Mouse (Mus musculus): ENCODE data around the gene Fam227b. TPM values are rescaled to one million over a fixed set of nuclear protein-coding genes. Genes with fewer than 3 reads are reported as not detected.

The Fam227b gene
- polyA plus RNA-seq, 1 experiment from 2014 or later: not detected

DNA sequence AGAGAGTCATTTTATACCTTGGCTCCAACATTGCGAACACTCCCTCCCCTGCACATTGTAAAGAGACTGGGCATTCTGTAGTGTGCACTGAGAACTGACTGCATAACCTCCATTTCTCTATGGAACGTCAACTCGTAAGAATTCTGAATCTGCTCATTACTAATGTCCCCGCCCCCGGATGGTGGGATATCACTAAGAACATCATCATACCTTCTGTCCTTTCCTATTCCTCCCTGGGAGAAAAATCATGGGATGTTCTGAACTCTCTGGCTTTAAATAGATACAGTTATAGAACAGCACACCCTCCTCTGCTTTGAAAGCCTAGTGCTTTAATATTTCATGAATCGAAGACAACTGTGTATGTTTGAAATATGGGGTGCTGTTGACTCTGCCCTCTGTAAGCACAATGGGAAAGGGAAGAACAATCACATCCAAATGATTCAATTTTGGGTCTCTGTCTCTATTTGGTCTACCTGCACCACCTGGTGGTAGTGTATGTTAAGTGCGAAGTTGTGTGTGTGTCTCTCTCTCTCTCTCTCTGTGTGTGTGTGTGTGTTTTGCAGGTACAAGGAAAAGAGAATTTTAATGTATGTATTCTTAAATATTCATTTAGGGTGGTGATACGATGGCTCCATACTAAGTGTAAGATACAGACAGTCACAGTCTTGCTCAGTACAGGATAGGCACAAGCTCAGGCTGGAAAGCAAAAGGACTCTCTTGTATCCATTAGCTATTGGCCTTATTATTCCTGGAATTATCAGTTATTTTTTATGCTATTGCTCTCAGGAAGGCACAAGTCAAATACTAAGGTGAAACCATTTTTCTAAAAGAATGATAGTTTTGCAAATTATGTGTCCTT lies 118.5 kb downstream of the Fam227b start:
- ATAC-seq (ENCODE audit: low FRiP score, low read depth): no peak
- no peak overlapping the region for H3K9ac ChIP-seq (replicated peaks)
- H3K4me1 ChIP-seq: 0 out of 2 replicates have a peak, but pooled peaks cover 3% of the 10 kb centered on the region
- H3K27ac ChIP-seq (replicated peaks): no peak overlapping the region
- WGBS: 80% methylated on average over 8 of the region's 8 CpGs
- no peak overlapping the region for H3K4me2 ChIP-seq (replicated peaks)
- H3K27me3 ChIP-seq: no peaks in the 10 kb centered on the region
- H3K36me3 ChIP-seq: no peaks in the 10 kb centered on the region
- H3K9me3 ChIP-seq: no peaks in the 10 kb centered on the region
- no peak overlapping the region for H3K4me3 ChIP-seq

DNA sequence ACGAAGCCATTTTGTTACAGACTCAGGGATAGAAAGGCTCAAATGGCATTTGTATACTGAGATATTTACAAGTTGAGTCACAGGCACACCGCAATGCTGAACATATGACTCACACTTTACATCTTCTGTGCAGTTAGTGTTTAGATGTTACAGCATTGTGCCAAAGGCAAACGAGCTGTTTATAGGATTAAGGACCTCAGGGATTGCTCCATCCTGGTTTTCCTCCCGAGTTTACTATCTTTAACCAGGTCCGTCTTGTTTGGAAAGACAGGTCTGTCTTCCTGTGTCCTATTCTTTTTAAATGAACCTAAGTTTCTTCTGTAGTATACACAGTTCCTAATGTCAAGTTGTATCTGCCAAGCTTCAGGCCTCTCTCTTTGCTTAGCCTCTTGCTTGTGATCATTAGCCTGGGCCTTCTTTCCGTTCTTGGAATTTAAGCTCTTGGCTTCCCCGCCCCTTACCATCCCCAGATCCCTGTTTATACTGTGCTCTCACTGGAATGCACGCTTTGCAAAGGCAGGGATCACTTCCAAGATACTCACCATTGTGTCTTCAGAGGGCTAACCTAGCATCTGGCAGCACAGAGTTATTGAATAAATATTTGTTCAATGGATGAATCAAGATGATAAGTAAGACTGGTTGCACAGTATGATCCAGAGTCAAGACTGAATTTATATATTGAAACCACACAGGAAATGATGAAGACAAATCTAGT lies 120.5 kb downstream of the Fam227b start:
- 57% methylated on average over 8 of the region's 8 CpGs for WGBS
- no peaks in the 10 kb centered on the region for H3K9me3 ChIP-seq
- ATAC-seq (ENCODE audit: low FRiP score, low read depth): no peak

GRCm38 (mm10) chr2:126015763-126016473 lies 135.9 kb downstream of the Fam227b start:
- Histone ChIP-seq H3K36me3 (no peaks in the 10 kb centered on the region), H3K4me3 (no peak overlapping the region), H3K27me3 (no peaks in the 10 kb centered on the region), H3K9me3 (no peaks in the 10 kb centered on the region), H3K9ac (replicated peaks) (no peak overlapping the region), H3K4me1 (peaks cover 22% of the 10 kb centered on the region), H3K27ac (replicated peaks) (peak overlapping the region; percentile 68; the same call in 1 of the 2 replicates), H3K4me2 (replicated peaks) (no peak overlapping the region)
- 9% methylated on average over 3 of the region's 3 CpGs for WGBS
- ATAC-seq (ENCODE audit: low FRiP score, low read depth): peak; percentile 92

More for the DNA sequence above, 120.5 kb downstream of the Fam227b start:
- Histone ChIP-seq H3K4me2 (replicated peaks) (no peak overlapping the region), H3K9ac (replicated peaks) (no peak overlapping the region), H3K4me3 (no peak overlapping the region), H3K27me3 (no peaks in the 10 kb centered on the region), H3K27ac (replicated peaks) (no peak overlapping the region), H3K4me1 (0 out of 2 replicates have a peak, but pooled peaks cover 3% of the 10 kb centered on the region), H3K36me3 (no peaks in the 10 kb centered on the region)

DNA sequence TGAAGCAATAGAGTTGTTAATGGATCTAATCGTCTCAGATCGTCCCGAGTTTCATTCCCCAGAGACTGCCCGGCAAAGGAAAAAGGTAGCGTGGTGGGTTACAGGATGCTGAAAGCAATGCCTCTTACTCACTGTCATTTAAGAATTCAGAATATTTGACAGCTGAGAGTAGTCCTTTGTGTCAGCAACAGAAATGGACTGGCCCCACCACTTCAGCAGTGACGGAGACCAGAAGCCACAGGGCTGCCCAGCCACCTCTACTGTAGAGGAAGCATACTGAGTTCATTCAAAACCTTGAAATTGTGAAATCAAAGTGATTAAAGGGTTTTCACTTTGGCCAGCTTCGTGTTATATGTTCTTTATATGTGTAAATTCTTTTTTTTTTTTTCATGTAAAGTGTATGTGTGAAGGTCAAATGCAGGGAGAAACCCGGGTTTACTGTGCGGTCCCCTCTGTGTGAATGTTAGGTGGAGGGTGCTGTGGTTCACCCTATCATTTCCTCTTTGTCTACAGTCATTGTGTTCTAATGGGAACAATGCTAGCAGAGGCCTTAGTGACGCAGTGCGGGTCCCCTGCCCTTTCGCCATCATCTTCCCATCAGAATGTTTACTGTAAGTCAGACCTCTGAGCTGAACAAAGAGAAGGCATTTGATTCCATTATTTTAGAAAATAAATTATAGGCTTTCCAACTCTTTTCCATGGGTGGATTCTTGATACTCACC lies 136.7 kb downstream of the Fam227b start:
- peak; percentile 75 for ATAC-seq (ENCODE audit: low FRiP score, low read depth)
- Histone ChIP-seq H3K27ac (replicated peaks) (peak overlapping the region; percentile 68), H3K4me1 (peaks cover 22% of the 10 kb centered on the region), H3K9me3 (no peaks in the 10 kb centered on the region), H3K36me3 (no peaks in the 10 kb centered on the region), H3K4me3 (no peak overlapping the region), H3K27me3 (no peaks in the 10 kb centered on the region), H3K4me2 (replicated peaks) (no peak overlapping the region), H3K9ac (replicated peaks) (no peak overlapping the region)
- 42% methylated on average over 12 of the region's 12 CpGs for WGBS

DNA sequence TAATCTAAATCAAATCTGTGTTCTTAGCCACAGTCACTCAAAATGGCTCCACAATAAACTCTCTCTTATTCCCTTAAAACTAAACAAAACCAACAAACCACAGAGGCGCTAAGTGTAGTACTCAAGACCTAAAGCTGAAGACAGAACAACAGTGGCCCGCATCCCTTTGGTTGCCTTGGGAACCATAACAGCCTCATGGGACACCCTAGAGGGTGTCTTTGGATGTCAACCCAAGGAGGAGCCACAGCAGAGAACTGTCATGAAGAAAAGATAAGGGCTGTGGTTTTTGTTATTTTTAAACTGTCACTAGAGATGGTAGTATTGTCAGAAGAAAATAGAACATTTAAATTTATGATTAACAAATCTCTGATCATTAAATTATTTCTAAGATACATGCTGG lies 145.1 kb downstream of the Fam227b start:
- Histone ChIP-seq H3K4me2 (replicated peaks) (no peak overlapping the region), H3K4me3 (no peak overlapping the region), H3K9ac (replicated peaks) (no peak overlapping the region), H3K27me3 (no peaks in the 10 kb centered on the region), H3K9me3 (no peaks in the 10 kb centered on the region), H3K36me3 (no peaks in the 10 kb centered on the region), H3K27ac (replicated peaks) (no peak overlapping the region), H3K4me1 (no peaks in the 10 kb centered on the region)
- WGBS: 53% methylated on average over 2 of the region's 2 CpGs
- ATAC-seq (ENCODE audit: low FRiP score, low read depth): no peak

DNA sequence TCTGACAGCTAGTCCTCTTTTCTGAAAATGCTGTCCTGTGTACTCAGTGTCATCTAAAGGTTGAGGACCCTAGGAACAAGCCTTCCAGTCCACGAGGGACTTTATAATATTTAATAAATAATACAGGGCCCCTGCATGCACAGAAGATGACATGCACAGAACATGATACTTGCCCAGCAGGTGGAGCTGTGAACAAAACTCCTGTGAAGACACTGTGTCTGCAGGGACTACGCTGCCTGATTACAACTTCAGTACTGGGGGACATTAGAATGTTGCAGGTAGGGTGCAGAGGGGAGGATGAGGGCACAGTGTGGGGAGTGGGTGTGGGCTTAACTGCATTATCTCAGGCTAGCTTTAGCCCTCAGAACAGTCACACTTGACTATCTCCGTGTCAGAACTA lies 145.7 kb downstream of the Fam227b start:
- H3K9me3 ChIP-seq: no peaks in the 10 kb centered on the region
- no peaks in the 10 kb centered on the region for H3K36me3 ChIP-seq
- H3K4me2 ChIP-seq (replicated peaks): no peak overlapping the region
- H3K27ac ChIP-seq (replicated peaks): no peak overlapping the region
- ATAC-seq (ENCODE audit: low FRiP score, low read depth): peak; percentile 77
- no peaks in the 10 kb centered on the region for H3K27me3 ChIP-seq
- H3K9ac ChIP-seq (replicated peaks): no peak overlapping the region
- no peaks in the 10 kb centered on the region for H3K4me1 ChIP-seq
- WGBS: 49% methylated on average over 3 of the region's 3 CpGs
- no peak overlapping the region for H3K4me3 ChIP-seq

DNA sequence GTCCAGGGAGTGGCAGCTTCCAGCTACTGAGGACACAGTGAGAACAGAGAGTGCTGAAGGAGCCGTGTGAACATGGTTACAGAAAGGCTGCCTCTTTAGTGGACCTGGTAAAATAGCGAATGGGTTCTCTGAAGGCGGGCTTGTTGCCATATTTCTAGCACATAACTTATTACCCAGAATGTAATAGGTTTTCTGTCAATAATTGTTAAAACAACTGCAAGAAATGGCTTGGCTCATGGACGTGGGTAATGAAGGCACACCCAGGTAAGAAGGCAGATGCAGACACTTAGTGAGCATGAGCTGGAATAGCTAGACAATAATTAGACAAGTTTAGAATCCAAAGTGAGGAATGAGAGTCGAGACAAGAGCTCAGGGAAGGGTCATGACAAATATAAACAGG lies 149.5 kb downstream of the Fam227b start:
- WGBS: 77% methylated on average over 5 of the region's 5 CpGs
- no peak overlapping the region for H3K27ac ChIP-seq (replicated peaks)

DNA sequence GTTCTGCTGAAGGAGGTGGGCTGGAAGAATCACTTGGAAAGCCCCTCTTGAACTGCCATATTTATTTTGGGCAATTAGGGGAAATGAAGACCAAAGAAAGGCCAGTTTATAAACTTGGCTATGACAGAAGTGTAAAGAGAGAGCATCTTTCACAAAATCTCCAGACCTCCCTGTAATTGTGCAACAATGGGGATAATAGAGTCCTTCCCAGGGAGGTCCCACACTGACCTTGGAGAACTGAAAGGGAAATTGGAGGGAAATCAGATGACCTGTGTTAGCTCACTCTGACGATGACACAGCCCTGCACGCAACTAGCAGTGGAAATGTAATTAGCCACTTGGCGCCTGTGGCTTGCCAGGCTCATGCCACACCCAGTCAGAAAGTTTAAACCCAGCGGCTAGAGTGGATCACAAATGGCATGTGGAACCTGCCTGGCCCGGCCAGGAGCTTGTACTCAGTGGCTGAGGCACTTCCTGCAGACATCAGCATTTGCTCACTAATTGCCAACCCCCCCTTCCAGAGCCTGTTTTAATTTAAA lies 175.9 kb downstream of the Fam227b start:
- 79% methylated on average over 5 of the region's 5 CpGs for WGBS
- Histone ChIP-seq H3K4me2 (replicated peaks) (no peak overlapping the region), H3K9ac (replicated peaks) (no peak overlapping the region)

More for the DNA sequence above, 149.5 kb downstream of the Fam227b start:
- no peaks in the 10 kb centered on the region for H3K27me3 ChIP-seq
- H3K9me3 ChIP-seq: no peaks in the 10 kb centered on the region
- no peak for ATAC-seq (ENCODE audit: low FRiP score, low read depth)
- no peak overlapping the region for H3K9ac ChIP-seq (replicated peaks)
- no peaks in the 10 kb centered on the region for H3K36me3 ChIP-seq
- H3K4me2 ChIP-seq (replicated peaks): no peak overlapping the region
- H3K4me3 ChIP-seq: no peak overlapping the region
- H3K4me1 ChIP-seq: no peaks in the 10 kb centered on the region

DNA sequence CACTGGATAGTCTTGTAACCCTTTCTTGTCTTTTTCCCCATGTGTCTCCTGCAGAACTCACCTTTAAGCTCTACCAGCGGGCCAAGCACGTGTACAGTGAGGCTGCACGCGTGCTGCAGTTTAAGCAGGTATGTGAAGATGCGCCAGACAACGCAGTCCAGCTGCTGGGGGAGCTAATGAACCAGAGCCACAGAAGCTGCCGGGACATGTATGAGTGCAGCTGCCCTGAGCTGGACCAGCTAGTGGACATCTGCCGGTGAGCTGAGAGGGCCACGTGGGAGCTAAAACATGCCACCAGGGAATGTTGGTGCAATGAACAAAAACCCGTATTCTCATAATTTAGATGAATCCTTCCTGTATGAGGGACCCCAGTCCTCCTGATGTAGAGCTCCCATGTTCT lies 176.6 kb downstream of the Fam227b start:
- Histone ChIP-seq H3K9ac (replicated peaks) (no peak overlapping the region), H3K4me2 (replicated peaks) (no peak overlapping the region), H3K4me1 (no peaks in the 10 kb centered on the region), H3K4me3 (no peak overlapping the region), H3K36me3 (no peaks in the 10 kb centered on the region), H3K27me3 (no peaks in the 10 kb centered on the region), H3K9me3 (no peaks in the 10 kb centered on the region), H3K27ac (replicated peaks) (no peak overlapping the region)
- ATAC-seq (ENCODE audit: low FRiP score, low read depth): no peak
- 94% methylated on average over 10 of the region's 10 CpGs for WGBS

More for the DNA sequence above, 175.9 kb downstream of the Fam227b start:
- no peaks in the 10 kb centered on the region for H3K27me3 ChIP-seq
- no peak overlapping the region for H3K4me3 ChIP-seq
- H3K27ac ChIP-seq (replicated peaks): no peak overlapping the region
- H3K4me1 ChIP-seq: no peaks in the 10 kb centered on the region
- no peaks in the 10 kb centered on the region for H3K36me3 ChIP-seq
- no peaks in the 10 kb centered on the region for H3K9me3 ChIP-seq
- no peak for ATAC-seq (ENCODE audit: low FRiP score, low read depth)

DNA sequence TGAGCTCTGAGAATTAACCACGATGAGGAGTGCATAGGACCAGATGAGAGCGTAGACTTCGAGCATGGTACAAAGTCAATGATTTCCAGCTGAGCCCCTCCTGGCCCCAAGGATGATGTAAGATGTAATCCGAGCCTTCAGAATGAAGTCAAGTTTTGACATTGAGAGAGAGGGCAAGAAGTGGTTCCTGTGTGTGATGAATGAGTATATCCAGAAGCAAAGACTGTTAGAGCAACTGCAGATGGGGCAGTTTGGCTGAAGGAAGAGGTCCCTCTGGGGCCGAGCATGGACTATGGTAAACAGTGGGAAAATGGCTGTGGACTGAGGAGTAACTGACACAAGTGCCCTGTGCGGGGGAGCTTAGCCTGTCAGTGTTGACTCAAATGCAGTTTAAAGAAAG lies 178.6 kb downstream of the Fam227b start:
- no peaks in the 10 kb centered on the region for H3K9me3 ChIP-seq
- H3K36me3 ChIP-seq: no peaks in the 10 kb centered on the region
- H3K9ac ChIP-seq (replicated peaks): no peak overlapping the region
- no peaks in the 10 kb centered on the region for H3K4me1 ChIP-seq
- ATAC-seq (ENCODE audit: low FRiP score, low read depth): no peak
- H3K27me3 ChIP-seq: no peaks in the 10 kb centered on the region
- H3K27ac ChIP-seq (replicated peaks): no peak overlapping the region
- H3K4me2 ChIP-seq (replicated peaks): no peak overlapping the region
- WGBS: 74% methylated on average over 6 of the region's 6 CpGs
- H3K4me3 ChIP-seq: no peak overlapping the region

GRCm38 (mm10) chr2:125968811-125969210 lies 183.0 kb downstream of the Fam227b start:
- H3K9ac ChIP-seq (replicated peaks): no peak overlapping the region
- H3K27me3 ChIP-seq: no peaks in the 10 kb centered on the region
- H3K4me2 ChIP-seq (replicated peaks): no peak overlapping the region
- WGBS: 92% methylated on average over 1 of the region's 1 CpGs
- no peak overlapping the region for H3K27ac ChIP-seq (replicated peaks)
- ATAC-seq (ENCODE audit: low FRiP score, low read depth): no peak
- H3K4me3 ChIP-seq: no peak overlapping the region
- H3K9me3 ChIP-seq: no peaks in the 10 kb centered on the region
- no peaks in the 10 kb centered on the region for H3K36me3 ChIP-seq
- H3K4me1 ChIP-seq: no peaks in the 10 kb centered on the region

All from midbrain, embryonic 12.5 days (tissue).